Mouse (Mus musculus) 3134 (cell line): ENCODE data around the gene Adm.

ENCODE experiments used
- DNase-seq: peaks from one replicate; pipeline ENCODE4 v3.0.0-alpha.2; 2011; ENCODE audit warnings: low spot score; ENCODE audit not compliant: insufficient read length; ENCODE audit errors: extremely low read depth

Gene Adm

DNA sequence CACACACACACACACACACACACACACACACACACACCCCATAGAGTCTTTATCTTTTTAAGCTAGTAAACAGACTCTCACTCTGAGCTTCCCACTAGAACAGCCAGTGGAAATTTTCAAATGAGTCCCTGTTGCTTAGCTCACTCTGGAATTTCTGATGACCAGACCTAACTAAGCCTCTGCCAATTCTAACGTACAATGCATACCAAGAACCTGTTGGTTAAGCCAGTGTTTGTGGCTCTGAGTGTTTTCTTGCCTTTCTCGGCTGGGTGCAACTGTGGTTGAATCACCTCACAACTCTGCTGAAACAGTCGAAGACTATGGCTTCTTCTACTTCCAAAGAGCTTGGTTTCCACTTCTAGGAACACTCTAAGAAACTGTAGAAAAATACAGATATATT is 27.8 kb downstream of the Adm start:
- DNase-seq: peak; percentile 43

DNA sequence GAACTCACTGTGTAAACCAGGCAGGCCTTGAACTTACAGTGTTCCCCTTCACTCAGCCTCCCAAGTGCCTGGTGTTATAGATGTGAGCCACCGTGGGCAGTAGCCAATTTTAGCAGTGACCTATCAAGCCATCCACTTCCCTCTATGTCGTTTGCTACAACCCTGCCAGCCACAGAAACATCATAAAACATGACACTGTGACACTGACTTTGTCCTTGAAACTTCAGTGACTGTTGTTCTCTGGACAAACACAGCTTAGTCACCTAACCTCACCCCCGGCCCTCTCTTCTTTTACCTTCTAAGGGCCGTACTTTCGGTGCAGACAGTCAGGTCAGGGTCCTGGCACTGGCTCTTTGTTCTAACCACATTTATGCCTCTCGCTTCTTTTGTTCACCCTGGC is 28.5 kb downstream of the Adm start:
- no peak for DNase-seq

DNA sequence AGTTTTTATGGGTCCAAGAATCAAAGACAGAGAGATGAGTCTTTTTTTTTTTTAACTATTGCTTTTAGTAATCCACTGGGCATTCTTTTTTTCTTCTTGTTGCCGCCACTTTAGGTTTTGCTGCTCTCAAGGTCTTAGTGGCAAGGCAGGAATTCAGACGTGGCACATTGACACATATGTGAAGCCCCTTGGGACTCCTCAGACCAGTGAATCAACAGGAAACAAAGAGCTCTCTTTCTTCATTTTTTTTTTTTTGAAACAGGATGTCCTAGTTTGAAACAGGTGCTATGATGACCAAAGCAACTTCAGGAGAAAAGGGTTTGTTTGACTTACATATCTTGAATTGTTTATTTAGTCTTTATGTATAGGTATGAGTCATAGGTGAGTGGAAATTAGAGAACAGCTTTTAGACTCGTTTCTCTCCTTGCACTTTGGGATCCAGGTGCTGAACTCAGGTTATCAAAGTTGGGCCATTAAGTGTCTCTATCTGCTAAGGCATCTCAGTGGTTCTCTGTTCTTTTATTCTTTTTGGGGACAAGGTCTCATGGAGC is 31.0 kb downstream of the Adm start:
- no peak for DNase-seq

DNA sequence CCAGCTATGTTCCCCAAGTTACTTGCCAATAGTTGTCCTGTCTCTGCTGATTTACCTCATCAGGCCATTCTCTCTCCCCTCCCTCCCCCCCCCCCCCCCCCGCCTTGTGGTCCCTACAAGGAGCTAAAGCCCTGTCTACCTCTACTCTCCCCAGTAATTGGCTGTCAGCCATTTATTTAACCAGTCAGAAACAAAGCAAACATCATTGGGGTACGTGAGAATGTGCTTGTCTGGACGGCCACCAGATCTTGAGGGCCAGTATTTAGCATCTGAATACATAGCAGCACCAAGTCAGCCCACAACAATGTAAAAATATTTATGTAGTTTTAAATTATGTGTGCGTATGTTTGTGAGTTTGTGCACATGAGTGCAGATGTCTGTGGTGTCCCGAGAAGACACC is 39.1 kb downstream of the Adm start:
- no peak for DNase-seq

DNA sequence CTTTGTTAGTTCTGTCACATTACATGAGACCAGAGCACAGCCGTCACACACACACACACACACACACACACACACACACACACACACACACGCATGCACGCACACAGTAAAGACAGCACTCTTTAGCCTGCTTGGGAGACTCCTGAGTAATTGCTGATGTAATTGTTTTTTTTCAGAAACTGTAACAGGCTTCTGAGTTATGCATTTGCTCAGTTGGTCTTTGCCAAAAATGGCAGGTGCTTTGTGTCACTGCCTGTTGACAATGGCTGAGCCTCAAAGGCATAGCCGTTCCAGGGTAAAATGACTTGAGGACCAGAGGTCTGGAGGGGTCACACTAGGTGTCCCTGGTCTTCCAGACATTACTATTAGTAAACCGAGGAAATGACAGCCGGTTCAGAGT is 40.8 kb downstream of the Adm start:
- no peak for DNase-seq

DNA sequence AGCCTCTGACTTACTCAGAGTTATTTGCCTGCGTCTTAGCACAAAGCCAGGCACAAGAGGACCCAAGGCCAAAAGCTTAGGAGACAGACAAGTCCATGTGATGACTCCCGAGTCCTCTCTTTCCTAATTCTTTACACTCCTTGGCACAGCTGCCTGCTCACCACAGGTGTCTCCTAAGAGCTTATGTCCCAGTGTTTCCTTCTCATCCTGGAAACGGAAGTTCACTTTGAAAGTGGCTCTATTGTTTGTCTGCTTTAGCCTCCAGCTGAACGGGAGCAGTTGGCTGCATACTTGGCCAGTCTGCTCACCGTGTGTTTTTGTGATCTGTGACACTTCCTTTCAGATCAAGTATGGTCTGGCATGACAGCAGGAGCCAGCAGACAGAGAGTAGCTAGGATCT is 41.3 kb downstream of the Adm start:
- no peak for DNase-seq

DNA sequence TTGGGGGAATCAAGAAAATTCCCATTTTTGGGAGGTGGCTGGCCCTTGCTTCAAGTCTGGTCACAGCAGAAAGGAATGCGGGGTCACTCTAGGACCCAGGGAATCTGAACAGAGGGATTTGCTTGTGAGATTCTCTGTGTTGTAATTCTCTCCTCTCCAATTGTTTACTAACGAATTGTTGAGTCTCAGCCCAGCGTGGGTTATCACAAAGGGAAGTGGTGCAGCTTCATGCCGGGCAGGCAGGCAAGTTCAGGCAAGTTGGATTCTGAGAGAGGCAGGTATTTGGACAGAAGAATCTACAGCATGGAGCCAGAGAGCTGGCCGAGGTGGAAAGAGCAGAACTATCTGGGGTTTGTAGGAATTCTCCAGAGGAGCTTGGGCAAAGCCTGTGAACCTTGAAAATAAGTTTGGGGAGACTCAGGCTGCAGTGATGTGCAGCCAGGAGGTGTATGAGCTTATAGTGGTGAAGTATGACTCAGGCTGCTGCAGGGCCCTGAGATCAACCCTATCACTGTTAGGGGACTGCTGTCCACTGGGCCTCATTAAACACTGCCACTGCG is 43.7 kb downstream of the Adm start:
- no peak for DNase-seq
